Mouse (Mus musculus): ENCODE measurements around the gene Gpsm1.
"Not testable (repeated sequence)": the region's sequence is repeated elsewhere in the genome, so short reads cannot be mapped to it uniquely, and the experiment has no call there.

Gene Gpsm1

DNA sequence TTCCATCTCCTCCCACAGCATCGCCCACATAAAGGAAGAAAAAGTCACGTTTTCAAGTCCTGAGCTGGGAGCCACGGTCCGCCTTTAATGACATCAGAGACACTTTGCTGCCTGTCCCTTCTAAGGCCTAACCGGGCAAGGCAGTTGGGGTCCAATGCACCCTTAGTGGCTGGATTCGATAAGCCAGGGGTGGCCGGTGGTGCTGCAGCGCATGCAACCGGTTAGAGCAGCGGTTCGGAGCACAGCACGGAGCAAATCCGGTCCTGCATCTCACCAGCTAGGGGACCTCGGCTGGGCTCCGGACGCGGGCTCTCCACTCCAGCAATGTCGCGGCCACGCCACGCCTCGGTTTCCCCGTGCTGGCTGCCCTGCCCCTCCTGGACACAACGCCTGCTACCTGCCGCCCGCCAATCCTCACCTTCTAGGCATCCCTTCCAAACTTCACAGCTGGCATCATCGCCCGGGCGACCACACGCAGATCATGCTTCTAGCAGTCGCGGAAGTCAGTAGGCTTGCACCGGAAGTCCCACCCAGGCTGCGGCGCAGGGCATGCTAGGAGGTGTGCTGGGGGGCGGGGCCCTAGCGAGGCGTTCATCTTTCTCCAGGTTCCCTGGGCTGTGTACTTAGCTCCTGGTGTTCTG, 64.9 kb downstream of the Gpsm1 start, which contains the start of gene Snapc4:
TSS of gene Snapc4 (minus strand) at position 523 of the 641 bp plus-strand sequence.
- DNase-seq (ENCODE audit: low spot score): peak; percentile 85

DNA sequence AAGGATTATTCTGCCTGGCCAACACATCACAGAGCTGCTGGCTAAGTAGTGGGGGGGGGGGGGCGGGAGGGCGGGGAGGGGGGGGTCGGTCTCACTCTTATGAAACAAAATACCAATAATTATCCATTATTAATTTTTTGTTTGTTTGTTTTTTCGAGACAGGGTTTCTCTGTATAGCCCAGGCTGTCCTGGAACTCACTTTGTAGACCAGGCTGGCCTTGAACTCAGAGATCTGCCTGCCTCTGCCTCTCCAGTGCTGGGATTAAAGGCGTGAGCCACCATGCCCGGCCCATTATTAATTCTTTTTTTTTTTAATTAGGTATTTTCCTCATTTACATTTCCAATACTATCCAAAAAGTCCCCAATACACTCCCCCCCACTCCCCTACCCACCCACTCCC, 65.6 kb downstream of the Gpsm1 start:
- DNase-seq (ENCODE audit: low spot score): not testable (repeated sequence)

GRCm38 (mm10) chr2:26387713-26388112, 72.4 kb downstream of the Gpsm1 start:
- DNase-seq (ENCODE audit: low spot score): no peak

DNA sequence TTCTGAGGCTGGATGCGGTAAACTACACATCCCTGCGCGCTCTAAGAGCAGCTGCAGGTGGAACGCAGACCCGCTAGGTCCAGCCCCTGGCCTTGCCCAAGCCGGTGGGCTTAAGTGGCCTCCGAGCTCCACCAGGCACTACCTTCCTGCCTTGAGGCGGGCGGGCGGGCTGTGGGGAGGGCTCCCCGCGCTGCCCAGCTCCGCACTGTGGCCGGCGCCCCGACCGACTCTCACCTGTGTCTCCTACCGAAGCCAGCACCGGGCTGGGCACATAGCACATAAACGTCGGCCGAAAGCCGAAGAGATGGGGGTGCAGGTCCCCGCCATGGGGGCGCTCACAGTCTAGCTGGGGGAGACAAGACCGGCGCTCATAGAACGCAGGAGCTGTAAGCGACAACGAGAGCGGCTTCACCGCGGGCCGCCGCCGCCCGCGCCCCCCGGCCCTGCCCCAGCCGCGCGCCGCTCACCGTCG, 73.4 kb downstream of the Gpsm1 start:
- DNase-seq (ENCODE audit: low spot score): no peak

DNA sequence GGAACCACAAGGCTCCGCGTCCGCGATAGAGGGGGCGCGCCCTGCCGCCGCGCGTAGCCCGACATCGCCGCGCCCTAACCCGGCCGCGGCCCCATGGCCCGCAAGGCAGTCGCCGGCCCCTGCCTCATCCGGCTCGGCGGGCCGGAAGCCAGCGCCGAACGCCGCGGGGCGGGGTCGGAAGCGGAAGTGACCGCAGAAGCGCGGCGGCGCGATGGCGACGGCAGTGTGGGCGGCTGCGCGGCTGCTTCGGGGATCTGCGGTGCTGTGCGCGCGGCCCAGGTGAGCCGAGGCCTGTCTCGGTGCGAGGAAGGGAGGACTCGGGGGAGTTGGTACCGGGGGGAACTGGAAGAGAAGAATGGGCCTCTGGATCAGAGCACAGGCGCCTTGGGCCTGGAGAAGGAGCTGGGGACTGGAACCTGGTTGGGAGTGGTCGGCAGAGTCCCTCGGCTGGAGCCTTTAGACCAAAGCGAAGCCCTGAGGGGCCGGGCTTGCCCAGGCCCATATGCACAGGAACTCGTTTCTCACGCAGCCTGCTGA, 73.9 kb downstream of the Gpsm1 start, which contains the start of the genes Entr1 and Pmpca:
TSS of gene Entr1 (minus strand) at position 163 of the 537 bp plus-strand sequence.
TSS of gene Pmpca (plus strand) at position 186 of the 537 bp plus-strand sequence.
- DNase-seq (ENCODE audit: low spot score): peak; percentile 83

DNA sequence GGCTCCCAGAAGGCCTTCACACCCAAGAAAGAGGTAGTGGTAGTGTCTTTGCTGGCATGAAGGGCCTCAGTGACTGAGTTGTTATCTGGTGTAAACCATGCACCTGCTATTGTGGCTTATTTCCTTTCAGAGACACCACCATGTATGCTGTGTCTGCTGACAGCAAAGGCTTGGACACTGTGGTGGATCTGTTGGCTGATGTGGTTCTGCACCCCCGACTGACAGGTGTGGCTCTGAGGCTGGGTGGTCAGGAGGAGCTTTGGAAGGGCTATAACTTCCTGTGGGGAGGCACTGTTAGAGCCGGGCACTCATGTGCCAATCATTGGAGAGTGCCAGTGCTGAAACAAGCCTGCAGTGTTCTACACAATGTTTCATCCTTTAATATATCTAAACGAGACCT, 75.6 kb downstream of the Gpsm1 start:
- no peak for DNase-seq (ENCODE audit: low spot score)

DNA sequence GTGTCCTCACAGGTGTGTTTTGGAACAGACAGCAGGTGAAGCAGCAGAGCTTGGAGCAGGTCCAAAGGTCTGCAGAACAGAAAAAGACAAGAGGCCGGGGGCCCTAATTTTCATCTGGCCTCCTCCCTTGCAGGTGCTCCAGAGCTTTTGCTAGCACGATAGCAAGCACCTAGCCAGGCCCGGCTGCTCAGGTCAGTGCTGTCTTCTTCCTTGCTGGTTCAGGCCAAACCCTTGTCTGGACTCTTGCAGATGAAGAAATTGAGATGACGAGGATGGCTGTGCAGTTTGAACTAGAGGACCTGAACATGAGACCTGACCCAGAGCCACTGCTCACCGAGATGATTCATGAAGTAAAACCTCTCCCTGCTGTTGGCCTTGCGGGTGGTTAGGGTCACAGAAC, 76.3 kb downstream of the Gpsm1 start:
- DNase-seq (ENCODE audit: low spot score): no peak
